Mouse (Mus musculus) hindbrain, embryonic 13.5 days (tissue): ENCODE measurements around the gene Igsf8. TPM values are rescaled to one million over a fixed set of nuclear protein-coding genes. Genes with fewer than 3 reads are reported as not detected.
A peak's percentile ranks its signal among the peaks of the same experiment; 100 is the strongest.

Experiments
- ATAC-seq: fragments of 200-750 bp; cut with Nextera tagmentation; 2 replicates; pipeline ENCODE4 v1.8.0; 2017; ENCODE audit warnings: moderate TSS enrichment; ENCODE audit not compliant: low FRiP score
- H3K27ac ChIP-seq: fragments of 300-500 bp; sonication (generic); 2 replicates; pipeline ENCODE4 v1.5.1; 2015; ENCODE audit warnings: inconsistent platforms, mild to moderate bottlenecking, moderate library complexity
- H3K27me3 ChIP-seq: fragments of 300-500 bp; sonication (generic); 2 replicates; pipeline ENCODE4 v1.6.1; 2015; ENCODE audit warnings: mild to moderate bottlenecking, inconsistent platforms
- H3K36me3 ChIP-seq: fragments of 300-500 bp; sonication (generic); 2 replicates; pipeline ENCODE4 v1.6.1; 2015; ENCODE audit warnings: mild to moderate bottlenecking, inconsistent platforms
- H3K4me1 ChIP-seq: fragments of 300-500 bp; sonication (generic); replicated peaks from 2 replicates; pipeline ENCODE4 v1.6.1; 2015; ENCODE audit warnings: inconsistent platforms
- H3K4me2 ChIP-seq: fragments of 300-500 bp; sonication (generic); 2 replicates; pipeline ENCODE4 v1.6.1; 2015; ENCODE audit warnings: inconsistent platforms, mild to moderate bottlenecking, moderate library complexity
- H3K4me3 ChIP-seq: fragments of 300-500 bp; sonication (generic); 2 replicates; pipeline ENCODE4 v1.5.1; 2015; ENCODE audit warnings: mild to moderate bottlenecking, inconsistent platforms
- H3K9ac ChIP-seq: fragments of 300-500 bp; sonication (generic); 2 replicates; pipeline ENCODE4 v1.6.1; 2015; ENCODE audit warnings: mild to moderate bottlenecking, inconsistent platforms
- H3K9me3 ChIP-seq: fragments of 300-500 bp; sonication (generic); 2 replicates; pipeline ENCODE4 v1.6.1; 2016; ENCODE audit warnings: inconsistent platforms
- WGBS: fragments of 180-500 bp; shearing (Covaris S2); methylation state at CpG from one replicate; pipeline ENCODE4 v1.1.7; 2015; 5-methylcytosine and 5-hydroxymethylcytosine counted together
- polyA plus RNA-seq: library from polyadenylated mRNA; unstranded; fragments of >200 nt; fragmentation: Nextera tagmentation; extraction: Ambion mirVana; gene quantifications from 2 replicates; pipeline ENCODE4 v1.2.1, GENCODE M21; 2015

The Igsf8 gene
- polyA plus RNA-seq, 1 experiment from 2014 or later = 112 TPM

GRCm38 (mm10) chr1:172328461-172328860, 67.0 kb downstream of the Igsf8 start:
- H3K27me3 ChIP-seq = peaks cover 25% of the 10 kb centered on the region
- peak overlapping the region; percentile 57 for H3K4me2 ChIP-seq
- peak overlapping the region; percentile 71; the same call in 1 of the 2 replicates for H3K9ac ChIP-seq
- H3K9me3 ChIP-seq = no peaks in the 10 kb centered on the region
- H3K27ac ChIP-seq = no peak overlapping the region
- ATAC-seq = no peak
- peak overlapping the region; percentile 38 for H3K4me3 ChIP-seq
- peaks cover 36% of the 10 kb centered on the region for H3K4me1 ChIP-seq
- WGBS = 83% methylated on average over 7 of the region's 7 CpGs
- no peaks in the 10 kb centered on the region for H3K36me3 ChIP-seq

- peaks cover 25% of the 10 kb centered on the region for H3K27me3 ChIP-seq
- 0 out of 2 replicates have a peak within 1 kb of the TSS, but pooled peaks have one; percentile 20 for H3K27ac ChIP-seq
- 20% methylated on average over 9 of the region's 9 CpGs for WGBS
- peak within 1 kb of the TSS; percentile 71 for H3K9ac ChIP-seq
- peak within 1 kb of the TSS; percentile 57 for H3K4me2 ChIP-seq
- H3K4me1 ChIP-seq = peaks cover 36% of the 10 kb centered on the region
- peak; percentile 81 for ATAC-seq
- H3K36me3 ChIP-seq = no peaks in the 10 kb centered on the region
- H3K9me3 ChIP-seq = no peaks in the 10 kb centered on the region
- peak within 1 kb of the TSS; percentile 38 for H3K4me3 ChIP-seq
These were observed 67.7 kb downstream of the Igsf8 start, which contains the start of gene Kcnj9 for GRCm38 (mm10) chr1:172329131-172329530. Kcnj9 (minus strand) TSS chr1:172329318.

GRCm38 (mm10) chr1:172329616-172330015, 68.2 kb downstream of the Igsf8 start:
- Histone ChIP-seq H3K4me2 (peak overlapping the region; percentile 57), H3K27me3 (peaks cover 25% of the 10 kb centered on the region), H3K9me3 (no peaks in the 10 kb centered on the region), H3K36me3 (no peaks in the 10 kb centered on the region), H3K9ac (peak overlapping the region; percentile 71; the same call in 1 of the 2 replicates), H3K4me1 (peaks cover 31% of the 10 kb centered on the region), H3K27ac (no peak overlapping the region), H3K4me3 (0 out of 2 replicates have a peak overlapping the region, but pooled peaks have one; percentile 38)
- WGBS = 62% methylated on average over 6 of the region's 6 CpGs
- ATAC-seq = peak; percentile 9; the same call in 1 of the 2 replicates

- WGBS = 62% methylated on average over 8 of the region's 8 CpGs
- Histone ChIP-seq H3K27me3 (peaks cover 12% of the 10 kb centered on the region), H3K9ac (no peak overlapping the region), H3K4me1 (peaks cover 20% of the 10 kb centered on the region), H3K9me3 (no peaks in the 10 kb centered on the region), H3K27ac (no peak overlapping the region), H3K4me3 (no peak overlapping the region), H3K4me2 (no peak overlapping the region), H3K36me3 (no peaks in the 10 kb centered on the region)
- ATAC-seq = no peak
These were observed 70.0 kb downstream of the Igsf8 start for GRCm38 (mm10) chr1:172331422-172331947.

- H3K9ac ChIP-seq = no peak overlapping the region
- no peaks in the 10 kb centered on the region for H3K27me3 ChIP-seq
- no peak overlapping the region for H3K4me3 ChIP-seq
- WGBS = 80% methylated on average over 2 of the region's 2 CpGs
- no peak for ATAC-seq
- no peaks in the 10 kb centered on the region for H3K9me3 ChIP-seq
- H3K27ac ChIP-seq = no peak overlapping the region
- H3K4me2 ChIP-seq = no peak overlapping the region
- no peaks in the 10 kb centered on the region for H3K36me3 ChIP-seq
- H3K4me1 ChIP-seq = peaks cover 21% of the 10 kb centered on the region
These were observed 71.5 kb downstream of the Igsf8 start for GRCm38 (mm10) chr1:172332925-172333324.

GRCm38 (mm10) chr1:172333512-172333911, 72.1 kb downstream of the Igsf8 start:
- Histone ChIP-seq H3K4me3 (no peak overlapping the region), H3K9ac (no peak overlapping the region), H3K4me1 (peaks cover 18% of the 10 kb centered on the region), H3K36me3 (no peaks in the 10 kb centered on the region), H3K9me3 (no peaks in the 10 kb centered on the region), H3K4me2 (no peak overlapping the region), H3K27ac (no peak overlapping the region), H3K27me3 (no peaks in the 10 kb centered on the region)
- 12% methylated on average over 3 of the region's 3 CpGs for WGBS
- no peak for ATAC-seq

GRCm38 (mm10) chr1:172335804-172336203, 74.4 kb downstream of the Igsf8 start:
- H3K27me3 ChIP-seq = no peaks in the 10 kb centered on the region
- no peak overlapping the region for H3K4me3 ChIP-seq
- WGBS = 82% methylated on average over 15 of the region's 15 CpGs
- no peaks in the 10 kb centered on the region for H3K36me3 ChIP-seq
- no peak overlapping the region for H3K27ac ChIP-seq
- peaks cover 12% of the 10 kb centered on the region for H3K4me1 ChIP-seq
- no peak for ATAC-seq
- H3K4me2 ChIP-seq = no peak overlapping the region
- no peaks in the 10 kb centered on the region for H3K9me3 ChIP-seq
- no peak overlapping the region for H3K9ac ChIP-seq

GRCm38 (mm10) chr1:172337411-172338185, 76.2 kb downstream of the Igsf8 start:
- 31% methylated on average over 2 of the region's 2 CpGs for WGBS
- H3K27me3 ChIP-seq = peaks cover 15% of the 10 kb centered on the region; the same call in 1 of the 2 replicates
- peaks cover 23% of the 10 kb centered on the region for H3K4me1 ChIP-seq

GRCm38 (mm10) chr1:172340729-172341321, 79.4 kb downstream of the Igsf8 start, which contains the start of gene Kcnj10:
Kcnj10 (plus strand) TSS chr1:172341210.
- H3K36me3 ChIP-seq = no peaks in the 10 kb centered on the region
- peak within 1 kb of the TSS; percentile 61 for H3K27ac ChIP-seq
- peaks cover 33% of the 10 kb centered on the region for H3K4me1 ChIP-seq
- H3K9me3 ChIP-seq = no peaks in the 10 kb centered on the region
- H3K4me2 ChIP-seq = peak within 1 kb of the TSS; percentile 58
- H3K27me3 ChIP-seq = peaks cover 19% of the 10 kb centered on the region; the same call in 1 of the 2 replicates
- H3K4me3 ChIP-seq = peak within 1 kb of the TSS; percentile 48
- peak; percentile 92 for ATAC-seq
- WGBS = 1% methylated on average over 38 of the region's 38 CpGs
- peak within 1 kb of the TSS; percentile 63 for H3K9ac ChIP-seq

More at GRCm38 (mm10) chr1:172337411-172338185, 76.2 kb downstream of the Igsf8 start:
- Histone ChIP-seq H3K27ac (no peak overlapping the region), H3K4me3 (no peak overlapping the region), H3K4me2 (no peak overlapping the region), H3K9me3 (no peaks in the 10 kb centered on the region), H3K36me3 (no peaks in the 10 kb centered on the region), H3K9ac (no peak overlapping the region)
- ATAC-seq = no peak

GRCm38 (mm10) chr1:172341386-172341785, 79.9 kb downstream of the Igsf8 start:
- peak; percentile 29; the same call in 1 of the 2 replicates for ATAC-seq

GRCm38 (mm10) chr1:172342729-172343128, 81.3 kb downstream of the Igsf8 start:
- Histone ChIP-seq H3K36me3 (no peaks in the 10 kb centered on the region), H3K27ac (peak overlapping the region; percentile 37; the same call in 1 of the 2 replicates), H3K9me3 (no peaks in the 10 kb centered on the region), H3K4me3 (peak overlapping the region; percentile 48; the same call in 1 of the 2 replicates), H3K27me3 (peaks cover 19% of the 10 kb centered on the region; the same call in 1 of the 2 replicates), H3K4me2 (peak overlapping the region; percentile 58), H3K9ac (0 out of 2 replicates have a peak overlapping the region, but pooled peaks have one; percentile 29), H3K4me1 (peaks cover 34% of the 10 kb centered on the region)
- 66% methylated on average over 3 of the region's 3 CpGs for WGBS
- ATAC-seq = peak; percentile 67

More at GRCm38 (mm10) chr1:172341386-172341785, 79.9 kb downstream of the Igsf8 start:
- Histone ChIP-seq H3K27me3 (peaks cover 19% of the 10 kb centered on the region; the same call in 1 of the 2 replicates), H3K27ac (peak overlapping the region; percentile 44; the same call in 1 of the 2 replicates), H3K4me2 (peak overlapping the region; percentile 58), H3K4me1 (peaks cover 33% of the 10 kb centered on the region), H3K9me3 (no peaks in the 10 kb centered on the region), H3K4me3 (peak overlapping the region; percentile 48), H3K9ac (peak overlapping the region; percentile 63), H3K36me3 (no peaks in the 10 kb centered on the region)
- 15% methylated on average over 10 of the region's 10 CpGs for WGBS

GRCm38 (mm10) chr1:172343914-172344313, 82.5 kb downstream of the Igsf8 start:
- Histone ChIP-seq H3K36me3 (no peaks in the 10 kb centered on the region), H3K27ac (peak overlapping the region; percentile 55), H3K27me3 (peaks cover 19% of the 10 kb centered on the region; the same call in 1 of the 2 replicates), H3K9me3 (no peaks in the 10 kb centered on the region), H3K4me3 (no peak overlapping the region), H3K9ac (no peak overlapping the region), H3K4me1 (peaks cover 32% of the 10 kb centered on the region), H3K4me2 (peak overlapping the region; percentile 58)
- ATAC-seq = no peak
- WGBS = 54% methylated on average over 3 of the region's 3 CpGs
